Mouse (Mus musculus): ENCODE measurements around the gene Gm16451. TPM values are rescaled to one million over a fixed set of nuclear protein-coding genes. Genes with fewer than 3 reads are reported as not detected.
"Not testable (repeated sequence)": the region's sequence is repeated elsewhere in the genome, so short reads cannot be mapped to it uniquely, and the experiment has no call there.

Gm16451 gene
- not detected for total RNA-seq (2021)
- long read RNA-seq, experiment 1: 0 reads
- long read RNA-seq, experiment 2: 0 reads

- not testable (repeated sequence) for DNase-seq (ENCODE audit: low spot score in 2 of 2); H3K27ac ChIP-seq; H3K4me3 ChIP-seq
Observed at GRCm38 (mm10) chr7:22118145-22118544, at the start of gene Gm16451. Gene Gm16451, minus strand, starts transcription at chr7:22118245.

GRCm38 (mm10) chr7:22163935-22164334 lies 45.9 kb upstream of the Gm16451 start, which contains the start of gene Vmn1r142:
Gene Vmn1r142, minus strand, starts transcription at chr7:22164035.
- not testable (repeated sequence) for H3K27ac ChIP-seq; H3K4me3 ChIP-seq; DNase-seq (ENCODE audit: low spot score in 2 of 2)

GRCm38 (mm10) chr7:22134641-22135040 lies 16.6 kb upstream of the Gm16451 start, which contains the start of gene Gm10666:
Gene Gm10666, minus strand, starts transcription at chr7:22134741.
- DNase-seq (ENCODE audit: low spot score in 2 of 2); H3K27ac ChIP-seq; H3K4me3 ChIP-seq: not testable (repeated sequence)

- not testable (repeated sequence) for H3K4me3 ChIP-seq; DNase-seq (ENCODE audit: low spot score in 2 of 2)
Observed at GRCm38 (mm10) chr7:22068757-22069156, 49.3 kb downstream of the Gm16451 start, which contains the start of gene Vmn1r139. Gene Vmn1r139, plus strand, starts transcription at chr7:22069057.

More at GRCm38 (mm10) chr7:22068757-22069156, 49.3 kb downstream of the Gm16451 start, which contains the start of gene Vmn1r139:
- not testable (repeated sequence) for H3K27ac ChIP-seq

Other genes starting within 250 kb of the Gm16451 start
- not detected for gene Gm5891, start 197.0 kb downstream of the Gm16451 start, total RNA-seq (2021)
- not detected for gene Vmn1r137, start 123.7 kb downstream of the Gm16451 start, total RNA-seq (2021)
- not detected for gene Vmn1r138, start 89.3 kb downstream of the Gm16451 start, total RNA-seq (2021)
- not detected for gene Gm6176, start 61.9 kb downstream of the Gm16451 start, total RNA-seq (2021)
- not detected for gene Vmn1r139, start 49.2 kb downstream of the Gm16451 start, total RNA-seq (2021)
- gene Gm10666, start 16.5 kb upstream of the Gm16451 start, total RNA-seq (2021): not detected
- gene Vmn1r142, start 45.8 kb upstream of the Gm16451 start, total RNA-seq (2021): not detected
- not detected for gene Vmn1r143, start 71.1 kb upstream of the Gm16451 start, total RNA-seq (2021)
- not detected for gene Gm8653, start 83.0 kb upstream of the Gm16451 start, total RNA-seq (2021)
- gene Gm8453, start 111.2 kb upstream of the Gm16451 start, total RNA-seq (2021): not detected
- not detected for gene Gm4187, start 211.5 kb upstream of the Gm16451 start, total RNA-seq (2021)

Data from layer of hippocampus, adult 2 months (tissue).